Mouse (Mus musculus) midbrain, embryonic 12.5 days (tissue): ENCODE measurements around the gene Mmgt2. TPM values are rescaled to one million over a fixed set of nuclear protein-coding genes. Genes with fewer than 3 reads are reported as not detected.

Source experiments
- ATAC-seq: fragments of 200-750 bp; cut with Nextera tagmentation; 2 replicates; pipeline ENCODE4 v1.8.0; 2017; ENCODE audit warnings: low read depth, moderate TSS enrichment, moderate library complexity; ENCODE audit not compliant: low FRiP score
- H3K27ac ChIP-seq: fragments of 300-500 bp; sonication (generic); replicated peaks from 2 replicates; pipeline ENCODE4 v1.5.1; 2016; ENCODE audit warnings: mild to moderate bottlenecking
- H3K27me3 ChIP-seq: fragments of 300-500 bp; sonication (generic); 2 replicates; pipeline ENCODE4 v1.6.1; 2016; ENCODE audit warnings: mild to moderate bottlenecking
- H3K36me3 ChIP-seq: fragments of 300-500 bp; sonication (generic); 2 replicates; pipeline ENCODE4 v1.6.1; 2016
- H3K4me1 ChIP-seq: fragments of 300-500 bp; sonication (generic); 2 replicates; pipeline ENCODE4 v1.6.1; 2016
- H3K4me2 ChIP-seq: fragments of 300-500 bp; sonication (generic); replicated peaks from 2 replicates; pipeline ENCODE4 v1.6.1; 2016; ENCODE audit warnings: mild to moderate bottlenecking, moderate library complexity
- H3K4me3 ChIP-seq: fragments of 300-500 bp; sonication (generic); 2 replicates; pipeline ENCODE4 v1.5.1; 2016; ENCODE audit warnings: mild to moderate bottlenecking
- H3K9ac ChIP-seq: fragments of 300-500 bp; sonication (generic); replicated peaks from 2 replicates; pipeline ENCODE4 v1.6.1; 2016; ENCODE audit warnings: mild to moderate bottlenecking, moderate library complexity
- H3K9me3 ChIP-seq: fragments of 300-500 bp; sonication (generic); 2 replicates; pipeline ENCODE4 v1.6.1; 2016; ENCODE audit warnings: mild to moderate bottlenecking
- WGBS: fragments of 180-500 bp; shearing (Covaris S2); methylation state at CpG from one replicate; pipeline ENCODE4 v1.1.7; 2016; 5-methylcytosine and 5-hydroxymethylcytosine counted together
- polyA plus RNA-seq: library from polyadenylated mRNA; unstranded; fragments of >200 nt; fragmentation: Nextera tagmentation; extraction: Ambion mirVana; gene quantifications from 2 replicates; pipeline ENCODE4 v1.2.1, GENCODE M21; 2016

Gene Mmgt2
- polyA plus RNA-seq, 1 experiment from 2014 or later, result 39.9 TPM

GRCm38 (mm10) chr11:62651563-62651962 is 3.1 kb downstream of the Mmgt2 start:
- H3K9ac ChIP-seq, result no peak overlapping the region
- no peaks in the 10 kb centered on the region for H3K36me3 ChIP-seq
- H3K9me3 ChIP-seq, result no peaks in the 10 kb centered on the region
- no peak for ATAC-seq
- no peaks in the 10 kb centered on the region for H3K27me3 ChIP-seq
- H3K4me3 ChIP-seq, result no peak overlapping the region
- WGBS, result 93% methylated on average over 3 of the region's 3 CpGs
- peaks cover 23% of the 10 kb centered on the region for H3K4me1 ChIP-seq
- no peak overlapping the region for H3K4me2 ChIP-seq
- H3K27ac ChIP-seq, result no peak overlapping the region

GRCm38 (mm10) chr11:62652080-62652479 is 3.6 kb downstream of the Mmgt2 start:
- Histone ChIP-seq H3K27me3 (no peaks in the 10 kb centered on the region), H3K4me1 (peaks cover 18% of the 10 kb centered on the region), H3K9me3 (no peaks in the 10 kb centered on the region), H3K27ac (no peak overlapping the region), H3K4me3 (no peak overlapping the region), H3K9ac (no peak overlapping the region), H3K36me3 (no peaks in the 10 kb centered on the region), H3K4me2 (no peak overlapping the region)
- ATAC-seq, result no peak
- WGBS, result 91% methylated on average over 3 of the region's 3 CpGs

- no peaks in the 10 kb centered on the region for H3K9me3 ChIP-seq
- 69% methylated on average over 4 of the region's 4 CpGs for WGBS
- H3K36me3 ChIP-seq, result peaks cover 15% of the 10 kb centered on the region; the same call in 1 of the 2 replicates
- no peaks in the 10 kb centered on the region for H3K27me3 ChIP-seq
- H3K9ac ChIP-seq, result no peak overlapping the region
- H3K4me1 ChIP-seq, result no peaks in the 10 kb centered on the region
- no peak for ATAC-seq
- H3K4me3 ChIP-seq, result no peak overlapping the region
- H3K4me2 ChIP-seq, result no peak overlapping the region
- no peak overlapping the region for H3K27ac ChIP-seq
These were observed 12.4 kb downstream of the Mmgt2 start for GRCm38 (mm10) chr11:62660885-62661284.

- Histone ChIP-seq H3K36me3 (peaks cover 15% of the 10 kb centered on the region; the same call in 1 of the 2 replicates), H3K27ac (no peak overlapping the region), H3K9ac (no peak overlapping the region), H3K4me2 (no peak overlapping the region), H3K27me3 (no peaks in the 10 kb centered on the region), H3K4me1 (no peaks in the 10 kb centered on the region), H3K4me3 (no peak overlapping the region), H3K9me3 (no peaks in the 10 kb centered on the region)
- ATAC-seq, result no peak
- WGBS, result 91% methylated on average over 6 of the region's 6 CpGs
These were observed 15.8 kb downstream of the Mmgt2 start for GRCm38 (mm10) chr11:62664250-62664649.

- Histone ChIP-seq H3K36me3 (peaks cover 15% of the 10 kb centered on the region; the same call in 1 of the 2 replicates), H3K9me3 (no peaks in the 10 kb centered on the region), H3K27me3 (no peaks in the 10 kb centered on the region), H3K9ac (no peak overlapping the region), H3K4me1 (peaks cover 8% of the 10 kb centered on the region), H3K27ac (no peak overlapping the region), H3K4me2 (no peak overlapping the region), H3K4me3 (no peak overlapping the region)
- WGBS, result 94% methylated on average over 5 of the region's 5 CpGs
- ATAC-seq, result no peak
These were observed 20.5 kb downstream of the Mmgt2 start for GRCm38 (mm10) chr11:62668986-62669385.

GRCm38 (mm10) chr11:62669471-62669870 is 21.0 kb downstream of the Mmgt2 start:
- peaks cover 8% of the 10 kb centered on the region for H3K4me1 ChIP-seq

GRCm38 (mm10) chr11:62670006-62670405 is 21.5 kb downstream of the Mmgt2 start:
- no peak overlapping the region for H3K27ac ChIP-seq
- ATAC-seq, result no peak
- peaks cover 7% of the 10 kb centered on the region; the same call in 1 of the 2 replicates for H3K36me3 ChIP-seq
- no peak overlapping the region for H3K4me3 ChIP-seq
- peaks cover 8% of the 10 kb centered on the region for H3K4me1 ChIP-seq
- 85% methylated on average over 6 of the region's 6 CpGs for WGBS
- H3K27me3 ChIP-seq, result no peaks in the 10 kb centered on the region
- H3K9me3 ChIP-seq, result no peaks in the 10 kb centered on the region
- no peak overlapping the region for H3K9ac ChIP-seq
- H3K4me2 ChIP-seq, result no peak overlapping the region

More at GRCm38 (mm10) chr11:62669471-62669870, 21.0 kb downstream of the Mmgt2 start:
- Histone ChIP-seq H3K27ac (no peak overlapping the region), H3K4me2 (no peak overlapping the region), H3K36me3 (peaks cover 12% of the 10 kb centered on the region; the same call in 1 of the 2 replicates), H3K9ac (no peak overlapping the region), H3K27me3 (no peaks in the 10 kb centered on the region), H3K4me3 (no peak overlapping the region), H3K9me3 (no peaks in the 10 kb centered on the region)
- WGBS, result 71% methylated on average over 12 of the region's 12 CpGs
- no peak for ATAC-seq

GRCm38 (mm10) chr11:62675480-62676289 is 27.2 kb downstream of the Mmgt2 start:
- 19% methylated on average over 17 of the region's 17 CpGs for WGBS
- peak; percentile 91 for ATAC-seq
- Histone ChIP-seq H3K9me3 (no peaks in the 10 kb centered on the region), H3K4me1 (peaks cover 19% of the 10 kb centered on the region), H3K27me3 (no peaks in the 10 kb centered on the region), H3K27ac (peak overlapping the region; percentile 17; the same call in 1 of the 2 replicates), H3K36me3 (no peaks in the 10 kb centered on the region), H3K4me3 (peak overlapping the region; percentile 25; the same call in 1 of the 2 replicates), H3K4me2 (peak overlapping the region; percentile 51), H3K9ac (0 out of 2 replicates have a peak overlapping the region, but pooled peaks have one; percentile 37)

- no peaks in the 10 kb centered on the region for H3K27me3 ChIP-seq
- H3K27ac ChIP-seq, result 0 out of 2 replicates have a peak overlapping the region, but pooled peaks have one; percentile 15
- H3K9me3 ChIP-seq, result no peaks in the 10 kb centered on the region
- no peak for ATAC-seq
- 93% methylated on average over 4 of the region's 4 CpGs for WGBS
- H3K4me2 ChIP-seq, result no peak overlapping the region
- no peaks in the 10 kb centered on the region for H3K36me3 ChIP-seq
- peaks cover 19% of the 10 kb centered on the region for H3K4me1 ChIP-seq
- no peak overlapping the region for H3K9ac ChIP-seq
- no peak overlapping the region for H3K4me3 ChIP-seq
These were observed 27.8 kb downstream of the Mmgt2 start for GRCm38 (mm10) chr11:62676290-62676596.

- H3K4me3 ChIP-seq, result no peak overlapping the region
- H3K9ac ChIP-seq, result no peak overlapping the region
- WGBS, result 92% methylated on average over 7 of the region's 7 CpGs
- no peak for ATAC-seq
- H3K36me3 ChIP-seq, result no peaks in the 10 kb centered on the region
- no peaks in the 10 kb centered on the region for H3K9me3 ChIP-seq
- no peak overlapping the region for H3K4me2 ChIP-seq
- no peaks in the 10 kb centered on the region for H3K27me3 ChIP-seq
- H3K4me1 ChIP-seq, result peaks cover 10% of the 10 kb centered on the region
- no peak overlapping the region for H3K27ac ChIP-seq
These were observed 30.4 kb downstream of the Mmgt2 start for GRCm38 (mm10) chr11:62678778-62679354.

GRCm38 (mm10) chr11:62679954-62680353 is 31.5 kb downstream of the Mmgt2 start:
- Histone ChIP-seq H3K4me1 (peaks cover 10% of the 10 kb centered on the region), H3K9ac (no peak overlapping the region), H3K9me3 (no peaks in the 10 kb centered on the region), H3K27me3 (no peaks in the 10 kb centered on the region), H3K4me2 (no peak overlapping the region), H3K36me3 (no peaks in the 10 kb centered on the region), H3K4me3 (no peak overlapping the region), H3K27ac (no peak overlapping the region)
- ATAC-seq, result no peak
- 92% methylated on average over 4 of the region's 4 CpGs for WGBS

- peaks cover 4% of the 10 kb centered on the region; the same call in 1 of the 2 replicates for H3K9me3 ChIP-seq
- ATAC-seq, result no peak
- H3K27me3 ChIP-seq, result no peaks in the 10 kb centered on the region
- no peaks in the 10 kb centered on the region for H3K36me3 ChIP-seq
- no peak overlapping the region for H3K4me3 ChIP-seq
- WGBS, result 93% methylated on average over 3 of the region's 3 CpGs
- no peak overlapping the region for H3K9ac ChIP-seq
- H3K27ac ChIP-seq, result no peak overlapping the region
- no peaks in the 10 kb centered on the region for H3K4me1 ChIP-seq
- no peak overlapping the region for H3K4me2 ChIP-seq
These were observed 43.1 kb downstream of the Mmgt2 start for GRCm38 (mm10) chr11:62691592-62691991.
